Mouse (Mus musculus) hematopoietic stem cell, adult 5-6 weeks (primary cell): Measurements from ENCODE around the gene Glyr1. TPM values are rescaled to one million over a fixed set of nuclear protein-coding genes. Genes with fewer than 3 reads are reported as not detected.
A peak's percentile ranks its signal among the peaks of the same experiment; 100 is the strongest.

Source experiments
- ATAC-seq, 2 experiments: fragments of 125-278 bp in 1 of 2; replicated peaks in 1 of 2; 2 replicates each; pipeline ENCODE4 v1.8.0; 2016 to 2017; ENCODE audit warnings: inconsistent platforms in 2 of 2, mild to moderate bottlenecking in 2 of 2, moderate number of reproducible peaks in 2 of 2, low read depth in 1 of 2, moderate TSS enrichment in 1 of 2; ENCODE audit not compliant: low FRiP score in 2 of 2, poor library complexity in 2 of 2, severe bottlenecking in 2 of 2, insufficient read depth in 1 of 2, low TSS enrichment in 1 of 2
- total RNA-seq: library from RNA; stranded (forward); fragments of 172-1452, 232-1000 nt; gene quantifications from 2 replicates; pipeline ENCODE4 v1.2.3, GENCODE M21; 2017

Gene Glyr1
- total RNA-seq, 1 experiment from 2014 or later = 96.6 TPM

GRCm38 (mm10) chr16:5014578-5014977 is 35.1 kb downstream of the Glyr1 start:
- ATAC-seq = no peak

GRCm38 (mm10) chr16:5013054-5013838 is 36.4 kb downstream of the Glyr1 start, which contains the start of gene Rogdi:
Rogdi (minus strand) TSS chr16:5013553.
- ATAC-seq = peak; percentile 92 to 96

- peak in 1 of 2 experiments; percentile 7; a peak in 1 of 4 replicates for ATAC-seq
Measured at GRCm38 (mm10) chr16:5012036-5013005, 37.3 kb downstream of the Glyr1 start.

- peak in 1 of 2 experiments; percentile 3; a peak in 1 of 4 replicates for ATAC-seq
Measured at GRCm38 (mm10) chr16:5011285-5011684, 38.4 kb downstream of the Glyr1 start.

- ATAC-seq = no peak
Measured at GRCm38 (mm10) chr16:5010371-5010935, 39.2 kb downstream of the Glyr1 start.

- ATAC-seq = no peak
Measured at GRCm38 (mm10) chr16:5008076-5008475, 41.6 kb downstream of the Glyr1 start.

GRCm38 (mm10) chr16:5007492-5007891 is 42.2 kb downstream of the Glyr1 start:
- no peak for ATAC-seq

- no peak for ATAC-seq
Measured at GRCm38 (mm10) chr16:5007067-5007466, 42.6 kb downstream of the Glyr1 start, which contains the start of gene Smim22. Smim22 (plus strand) TSS chr16:5007288.

- no peak for ATAC-seq
Measured at GRCm38 (mm10) chr16:5000611-5001010, 49.1 kb downstream of the Glyr1 start.

- no peak for ATAC-seq
Measured at GRCm38 (mm10) chr16:4998984-4999383, 50.7 kb downstream of the Glyr1 start.

- ATAC-seq = no peak
Measured at GRCm38 (mm10) chr16:4997553-4997952, 52.1 kb downstream of the Glyr1 start, which contains the start of gene Sept12. Sept12 (minus strand) TSS chr16:4997852.

- no peak for ATAC-seq
Measured at GRCm38 (mm10) chr16:4993276-4993675, 56.4 kb downstream of the Glyr1 start.

GRCm38 (mm10) chr16:4984717-4985116 is 64.9 kb downstream of the Glyr1 start:
- no peak for ATAC-seq

- ATAC-seq = peak; percentile 79 to 81
Measured at GRCm38 (mm10) chr16:4979755-4980380, 69.8 kb downstream of the Glyr1 start.

GRCm38 (mm10) chr16:4978275-4979051 is 71.2 kb downstream of the Glyr1 start:
- no peak for ATAC-seq

GRCm38 (mm10) chr16:4976180-4976579 is 73.5 kb downstream of the Glyr1 start:
- ATAC-seq = no peak
